Mouse (Mus musculus) olfactory bulb, adult 2 months (tissue): ENCODE measurements around the gene Tpcn1. TPM values are rescaled to one million over a fixed set of nuclear protein-coding genes. Genes with fewer than 3 reads are reported as not detected.
A peak's percentile ranks its signal among the peaks of the same experiment; 100 is the strongest.

Experiments used
- H3K27ac ChIP-seq: fragments of 200-500 bp; 2 replicates; pipeline ENCODE4 v1.5.1; 2012; ENCODE audit warnings: low read depth, low read length; ENCODE audit not compliant: insufficient read depth
- H3K4me1 ChIP-seq: fragments of 200-500 bp; 2 replicates; pipeline ENCODE4 v1.6.1; 2012; ENCODE audit warnings: low read length; ENCODE audit not compliant: control insufficient read depth, insufficient read depth
- H3K4me3 ChIP-seq: fragments of 200-500 bp; 2 replicates; pipeline ENCODE4 v1.5.1; 2012; ENCODE audit warnings: mild to moderate bottlenecking, low read depth, low read length, moderate library complexity; ENCODE audit not compliant: insufficient read depth
- CTCF ChIP-seq: fragments of 200-500 bp; IDR thresholded peaks from 2 replicates; pipeline ENCODE4 v1.5.1; 2012; ENCODE audit warnings: low read depth, mild to moderate bottlenecking, low read length, moderate library complexity; ENCODE audit not compliant: insufficient read depth
- POLR2A ChIP-seq: fragments of 200-500 bp; IDR thresholded peaks from 2 replicates; pipeline ENCODE4 v1.6.1; 2012; ENCODE audit warnings: mild to moderate bottlenecking, low read depth, low read length, moderate library complexity; ENCODE audit not compliant: insufficient read depth
- WGBS: fragments of 180-500 bp; shearing (Covaris S2); methylation state at CpG from one replicate; pipeline ENCODE4 v1.1.7; 2018; 5-methylcytosine and 5-hydroxymethylcytosine counted together
- polyA plus RNA-seq: library from polyadenylated mRNA; stranded (reverse); fragments of >200 nt; gene quantifications from 2 replicates; pipeline ENCODE4 v1.2.4, GENCODE M21; 2012; ENCODE audit warnings: low replicate concordance; ENCODE audit not compliant: missing spikeins, insufficient read depth, insufficient read length

The Tpcn1 gene
- not detected in 2 replicates for polyA plus RNA-seq

- peak within 1 kb of the TSS; percentile 32; the same call in 1 of the 2 replicates for H3K27ac ChIP-seq
- WGBS = under 1% methylated on average over 35 of the region's 35 CpGs
- peaks cover 17% of the 10 kb centered on the region for H3K4me1 ChIP-seq
- TF ChIP-seq CTCF (no peak), POLR2A (peak; percentile 95)
- peak within 1 kb of the TSS; percentile 58 for H3K4me3 ChIP-seq
Measured at GRCm38 (mm10) chr5:120588569-120589094, at the start of gene Tpcn1, which contains the start of gene Iqcd. TSS of gene Tpcn1 (minus strand) at chr5:120588673. TSS of gene Iqcd (plus strand) at chr5:120589016.

- Histone ChIP-seq H3K27ac (peak overlapping the region; percentile 1; the same call in 1 of the 2 replicates), H3K4me3 (no peak overlapping the region), H3K4me1 (peaks cover 9% of the 10 kb centered on the region)
- WGBS = 83% methylated on average over 5 of the region's 5 CpGs
- TF ChIP-seq CTCF = no peak
Measured at GRCm38 (mm10) chr5:120635633-120636032, 47.2 kb upstream of the Tpcn1 start.

GRCm38 (mm10) chr5:120634860-120635259 is 46.4 kb upstream of the Tpcn1 start:
- no peak overlapping the region for H3K27ac ChIP-seq
- TF ChIP-seq CTCF (no peak), POLR2A (no peak)
- WGBS = 64% methylated on average over 5 of the region's 5 CpGs
- H3K4me3 ChIP-seq = no peak overlapping the region
- peaks cover 9% of the 10 kb centered on the region for H3K4me1 ChIP-seq

- 69% methylated on average over 9 of the region's 9 CpGs for WGBS
- H3K4me3 ChIP-seq = no peak within 1 kb of the TSS
- H3K27ac ChIP-seq = no peak within 1 kb of the TSS
- TF ChIP-seq POLR2A = no peak
- no peak for TF ChIP-seq CTCF
- H3K4me1 ChIP-seq = peaks cover 9% of the 10 kb centered on the region
Measured at GRCm38 (mm10) chr5:120634131-120634530, 45.7 kb upstream of the Tpcn1 start, which contains the start of gene Cfap73. TSS of gene Cfap73 (minus strand) at chr5:120634235.

- 92% methylated on average over 5 of the region's 5 CpGs for WGBS
- no peak for TF ChIP-seq CTCF
- TF ChIP-seq POLR2A = no peak
- Histone ChIP-seq H3K4me3 (no peak overlapping the region), H3K27ac (no peak overlapping the region), H3K4me1 (peaks cover 9% of the 10 kb centered on the region)
Measured at GRCm38 (mm10) chr5:120631892-120632291, 43.4 kb upstream of the Tpcn1 start.

GRCm38 (mm10) chr5:120631128-120631527 is 42.7 kb upstream of the Tpcn1 start:
- H3K4me1 ChIP-seq = peaks cover 9% of the 10 kb centered on the region
- 13% methylated on average over 29 of the region's 29 CpGs for WGBS
- H3K27ac ChIP-seq = no peak overlapping the region
- TF ChIP-seq CTCF = no peak; the same call in 1 of the 2 replicates
- no peak for TF ChIP-seq POLR2A
- H3K4me3 ChIP-seq = peak overlapping the region; percentile 20; the same call in 1 of the 2 replicates

GRCm38 (mm10) chr5:120628624-120629023 is 40.2 kb upstream of the Tpcn1 start:
- Histone ChIP-seq H3K27ac (no peak overlapping the region), H3K4me1 (peaks cover 7% of the 10 kb centered on the region), H3K4me3 (no peak overlapping the region)
- WGBS = 66% methylated on average over 7 of the region's 7 CpGs
- no peak for TF ChIP-seq CTCF
- no peak for TF ChIP-seq POLR2A

- peaks cover 7% of the 10 kb centered on the region for H3K4me1 ChIP-seq
- no peak overlapping the region for H3K4me3 ChIP-seq
- WGBS = 92% methylated on average over 15 of the region's 15 CpGs
- TF ChIP-seq POLR2A = no peak
- TF ChIP-seq CTCF = no peak
- H3K27ac ChIP-seq = no peak overlapping the region
Measured at GRCm38 (mm10) chr5:120627515-120628300, 39.2 kb upstream of the Tpcn1 start.

GRCm38 (mm10) chr5:120626399-120626798 is 37.9 kb upstream of the Tpcn1 start:
- Histone ChIP-seq H3K27ac (no peak overlapping the region), H3K4me3 (no peak overlapping the region), H3K4me1 (peaks cover 13% of the 10 kb centered on the region)
- WGBS = 61% methylated on average over 19 of the region's 19 CpGs
- TF ChIP-seq POLR2A (no peak), CTCF (no peak)
